Mouse (Mus musculus): Measurements from ENCODE around the gene Gm6034. TPM values are rescaled to one million over a fixed set of nuclear protein-coding genes. Genes with fewer than 3 reads are reported as not detected.
A peak's percentile ranks its signal among the peaks of the same experiment; 100 is the strongest.
"Not testable (repeated sequence)": the region's sequence is repeated elsewhere in the genome, so short reads cannot be mapped to it uniquely, and the experiment has no call there.

Gene Gm6034
- polyA plus RNA-seq, 1 experiment from 2014 or later = not detected

- not testable (repeated sequence) for H3K4me1 ChIP-seq (ENCODE audit: control insufficient read depth, insufficient read depth, low read length); H3K27ac ChIP-seq (ENCODE audit: low read length); H3K36me3 ChIP-seq (ENCODE audit: control insufficient read depth, insufficient read depth, low read length); H3K4me2 ChIP-seq (replicated peaks; ENCODE audit: low read depth, low read length); H3K4me3 ChIP-seq (ENCODE audit: low read depth, low read length); H3K9ac ChIP-seq (replicated peaks; ENCODE audit: low read depth, low read length); H3K9me3 ChIP-seq (ENCODE audit: control insufficient read depth, low read depth, low read length); ATAC-seq (ENCODE audit: insufficient number of reproducible peaks, insufficient read depth, low FRiP score, low read depth); H3K27me3 ChIP-seq (ENCODE audit: control insufficient read depth, insufficient read depth, low read length)
Measured at GRCm38 (mm10) chr17:36081901-36082300, 39.1 kb downstream of the Gm6034 start.

- not testable (repeated sequence) for H3K36me3 ChIP-seq (ENCODE audit: control insufficient read depth, insufficient read depth, low read length); H3K9ac ChIP-seq (replicated peaks; ENCODE audit: low read depth, low read length); H3K4me1 ChIP-seq (ENCODE audit: control insufficient read depth, insufficient read depth, low read length); ATAC-seq (ENCODE audit: insufficient number of reproducible peaks, insufficient read depth, low FRiP score, low read depth); H3K27ac ChIP-seq (ENCODE audit: low read length); H3K9me3 ChIP-seq (ENCODE audit: control insufficient read depth, low read depth, low read length); H3K27me3 ChIP-seq (ENCODE audit: control insufficient read depth, insufficient read depth, low read length)
- peak overlapping the region; percentile 96 for H3K4me2 ChIP-seq (replicated peaks; ENCODE audit: low read depth, low read length)
- WGBS = 37% methylated on average over 5 of the region's 6 CpGs
- peak overlapping the region; percentile 48 for H3K4me3 ChIP-seq (ENCODE audit: low read depth, low read length)
Measured at GRCm38 (mm10) chr17:36082519-36083232, 39.9 kb downstream of the Gm6034 start.

GRCm38 (mm10) chr17:36083266-36083869, 40.6 kb downstream of the Gm6034 start:
- no peaks in the 10 kb centered on the region for H3K9me3 ChIP-seq (ENCODE audit: control insufficient read depth, low read depth, low read length)
- no peaks in the 10 kb centered on the region for H3K36me3 ChIP-seq (ENCODE audit: control insufficient read depth, insufficient read depth, low read length)
- H3K9ac ChIP-seq (replicated peaks; ENCODE audit: low read depth, low read length) = peak overlapping the region; percentile 12; the same call in 1 of the 2 replicates
- no peak overlapping the region for H3K27ac ChIP-seq (ENCODE audit: low read length)
- H3K4me3 ChIP-seq (ENCODE audit: low read depth, low read length) = peak overlapping the region; percentile 48
- no peaks in the 10 kb centered on the region for H3K4me1 ChIP-seq (ENCODE audit: control insufficient read depth, insufficient read depth, low read length)
- H3K4me2 ChIP-seq (replicated peaks; ENCODE audit: low read depth, low read length) = peak overlapping the region; percentile 96
- peak; percentile 65 for ATAC-seq (ENCODE audit: insufficient number of reproducible peaks, insufficient read depth, low FRiP score, low read depth)
- no peaks in the 10 kb centered on the region for H3K27me3 ChIP-seq (ENCODE audit: control insufficient read depth, insufficient read depth, low read length)
- WGBS = under 1% methylated on average over 46 of the region's 46 CpGs

- Histone ChIP-seq H3K9me3 (ENCODE audit: control insufficient read depth, low read depth, low read length) (no peaks in the 10 kb centered on the region), H3K4me1 (ENCODE audit: control insufficient read depth, insufficient read depth, low read length) (no peaks in the 10 kb centered on the region), H3K4me2 (replicated peaks; ENCODE audit: low read depth, low read length) (peak overlapping the region; percentile 96), H3K9ac (replicated peaks; ENCODE audit: low read depth, low read length) (peak overlapping the region; percentile 12; the same call in 1 of the 2 replicates), H3K4me3 (ENCODE audit: low read depth, low read length) (peak overlapping the region; percentile 48), H3K27me3 (ENCODE audit: control insufficient read depth, insufficient read depth, low read length) (no peaks in the 10 kb centered on the region), H3K36me3 (ENCODE audit: control insufficient read depth, insufficient read depth, low read length) (no peaks in the 10 kb centered on the region), H3K27ac (ENCODE audit: low read length) (no peak overlapping the region)
- 1% methylated on average over 40 of the region's 42 CpGs for WGBS
- no peak for ATAC-seq (ENCODE audit: insufficient number of reproducible peaks, insufficient read depth, low FRiP score, low read depth)
Measured at GRCm38 (mm10) chr17:36083870-36084451, 41.2 kb downstream of the Gm6034 start.

- not testable (repeated sequence) for ATAC-seq (ENCODE audit: insufficient number of reproducible peaks, insufficient read depth, low FRiP score, low read depth); H3K27ac ChIP-seq (ENCODE audit: low read length); H3K4me3 ChIP-seq (ENCODE audit: low read depth, low read length); H3K9ac ChIP-seq (replicated peaks; ENCODE audit: low read depth, low read length); H3K9me3 ChIP-seq (ENCODE audit: control insufficient read depth, low read depth, low read length); H3K4me2 ChIP-seq (replicated peaks; ENCODE audit: low read depth, low read length); H3K4me1 ChIP-seq (ENCODE audit: control insufficient read depth, insufficient read depth, low read length); H3K27me3 ChIP-seq (ENCODE audit: control insufficient read depth, insufficient read depth, low read length); H3K36me3 ChIP-seq (ENCODE audit: control insufficient read depth, insufficient read depth, low read length)
- 48% methylated on average over 1 of the region's 1 CpGs for WGBS
Measured at GRCm38 (mm10) chr17:36085976-36086375, 43.2 kb downstream of the Gm6034 start.

GRCm38 (mm10) chr17:36091933-36092332, 49.2 kb downstream of the Gm6034 start:
- H3K9ac ChIP-seq (replicated peaks; ENCODE audit: low read depth, low read length); H3K36me3 ChIP-seq (ENCODE audit: control insufficient read depth, insufficient read depth, low read length); H3K4me2 ChIP-seq (replicated peaks; ENCODE audit: low read depth, low read length); H3K27me3 ChIP-seq (ENCODE audit: control insufficient read depth, insufficient read depth, low read length); H3K4me1 ChIP-seq (ENCODE audit: control insufficient read depth, insufficient read depth, low read length); ATAC-seq (ENCODE audit: insufficient number of reproducible peaks, insufficient read depth, low FRiP score, low read depth); H3K4me3 ChIP-seq (ENCODE audit: low read depth, low read length); H3K27ac ChIP-seq (ENCODE audit: low read length); H3K9me3 ChIP-seq (ENCODE audit: control insufficient read depth, low read depth, low read length): not testable (repeated sequence)
- WGBS = no CpG with 5 or more reads among the region's 2 CpGs

- ATAC-seq (ENCODE audit: insufficient number of reproducible peaks, insufficient read depth, low FRiP score, low read depth); H3K4me1 ChIP-seq (ENCODE audit: control insufficient read depth, insufficient read depth, low read length); H3K9ac ChIP-seq (replicated peaks; ENCODE audit: low read depth, low read length); H3K36me3 ChIP-seq (ENCODE audit: control insufficient read depth, insufficient read depth, low read length); H3K4me2 ChIP-seq (replicated peaks; ENCODE audit: low read depth, low read length); H3K9me3 ChIP-seq (ENCODE audit: control insufficient read depth, low read depth, low read length); H3K4me3 ChIP-seq (ENCODE audit: low read depth, low read length); H3K27ac ChIP-seq (ENCODE audit: low read length); H3K27me3 ChIP-seq (ENCODE audit: control insufficient read depth, insufficient read depth, low read length): not testable (repeated sequence)
Measured at GRCm38 (mm10) chr17:36092520-36092919, 49.8 kb downstream of the Gm6034 start.

GRCm38 (mm10) chr17:36093936-36094335, 51.2 kb downstream of the Gm6034 start:
- Histone ChIP-seq H3K9ac (replicated peaks; ENCODE audit: low read depth, low read length) (no peak overlapping the region), H3K27me3 (ENCODE audit: control insufficient read depth, insufficient read depth, low read length) (no peaks in the 10 kb centered on the region), H3K4me1 (ENCODE audit: control insufficient read depth, insufficient read depth, low read length) (no peaks in the 10 kb centered on the region), H3K27ac (ENCODE audit: low read length) (no peak overlapping the region), H3K9me3 (ENCODE audit: control insufficient read depth, low read depth, low read length) (no peaks in the 10 kb centered on the region), H3K4me3 (ENCODE audit: low read depth, low read length) (no peak overlapping the region), H3K4me2 (replicated peaks; ENCODE audit: low read depth, low read length) (no peak overlapping the region), H3K36me3 (ENCODE audit: control insufficient read depth, insufficient read depth, low read length) (no peaks in the 10 kb centered on the region)
- 34% methylated on average over 3 of the region's 3 CpGs for WGBS
- no peak for ATAC-seq (ENCODE audit: insufficient number of reproducible peaks, insufficient read depth, low FRiP score, low read depth)

Data from stomach, embryonic 14.5 days (tissue).